Mouse (Mus musculus): ENCODE data around the gene Scube1.

- TF ChIP-seq CTCF (IDR thresholded peaks at IDR 0.05; ENCODE audit: borderline replicate concordance, control insufficient read depth, extremely low read depth, insufficient read depth, low read length, poor library complexity): no peak
- no peak for TF ChIP-seq POLR2A (IDR thresholded peaks at IDR 0.05; ENCODE audit: control insufficient read depth, extremely low read depth, insufficient read depth, low read length, poor library complexity)
Measured at GRCm38 (mm10) chr15:83603426-83603825, 121.4 kb downstream of the Scube1 start.

Measured in thymus, adult 2 months (tissue).